Mouse (Mus musculus) pancreas, adult 10 weeks (tissue): ENCODE results near the gene Commd9. TPM values are rescaled to one million over a fixed set of nuclear protein-coding genes. Genes with fewer than 3 reads are reported as not detected.

Experiments used
- polyA plus RNA-seq: library from polyadenylated mRNA; stranded (reverse); fragments of 350-450 nt; fragmentation: Illumina TruSeq; extraction: RNeasy Lipid Tissue Mini Kit (QIAGEN cat#74804); gene quantifications from one replicate; pipeline ENCODE4 v1.2.3, GENCODE M21; 2015; ENCODE audit warnings: low read depth, low replicate concordance; ENCODE audit not compliant: insufficient read depth

Commd9 gene
- polyA plus RNA-seq = 8.5 TPM

GRCm38 (mm10) chr2:101885768-101886438 lies at the start of gene Commd9:
Gene Commd9 (plus strand): TSS chr2:101886247.

DNA sequence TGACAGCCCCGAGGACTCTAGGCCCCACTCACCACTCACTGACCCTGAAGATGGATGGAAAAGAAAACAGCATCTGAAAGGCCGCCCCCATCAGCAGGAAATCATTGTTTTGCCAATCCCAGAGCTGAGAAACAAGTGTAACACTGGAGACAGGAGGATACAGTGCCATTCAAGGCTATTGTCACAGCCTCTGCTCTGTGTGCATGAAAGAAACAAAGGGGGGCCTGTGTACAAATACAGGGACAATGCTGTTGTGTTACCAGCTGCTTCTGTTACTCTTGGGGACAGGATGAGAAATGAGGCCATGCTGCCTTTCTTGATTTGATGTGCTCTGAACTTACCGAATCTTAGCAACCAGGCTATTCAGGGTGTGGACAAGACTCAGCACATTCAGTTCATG lies 3.0 kb upstream of the Commd9 start, which contains the start of gene Prr5l:
Gene Prr5l (minus strand): TSS at position 30 of the 400 bp plus-strand sequence.

Other genes with a start within 250 kb of the Commd9 start
- not detected for gene Rag1, start 236.7 kb upstream of the Commd9 start, polyA plus RNA-seq
- gene B230118H07Rik, start 236.7 kb upstream of the Commd9 start, polyA plus RNA-seq = 16.6 TPM
- gene Traf6, start 207.8 kb upstream of the Commd9 start, polyA plus RNA-seq = 2.9 TPM
- 0.68 TPM for gene Prr5l, start 3.2 kb upstream of the Commd9 start, polyA plus RNA-seq